Mouse (Mus musculus) erythroblast, embryonic 14.5 days (primary cell): ENCODE results near the gene Hapln2. TPM values are rescaled to one million over a fixed set of nuclear protein-coding genes. Genes with fewer than 3 reads are reported as not detected.

Source experiments
- H3K27me3 ChIP-seq: 2 replicates; pipeline ENCODE4 v1.6.1; 2012; ENCODE audit warnings: inconsistent platforms; ENCODE audit not compliant: control insufficient read depth
- H3K36me3 ChIP-seq: 2 replicates; pipeline ENCODE4 v1.6.1; 2012; ENCODE audit warnings: mild to moderate bottlenecking, inconsistent platforms; ENCODE audit not compliant: control insufficient read depth
- H3K4me1 ChIP-seq: 2 replicates; pipeline ENCODE4 v1.6.1; 2012; ENCODE audit warnings: inconsistent platforms; ENCODE audit not compliant: control insufficient read depth
- H3K4me3 ChIP-seq: replicated peaks from 2 replicates; pipeline ENCODE3; 2012; ENCODE audit warnings: moderate library complexity, mild to moderate bottlenecking, inconsistent platforms
- H3K9me3 ChIP-seq: 2 replicates; pipeline ENCODE4 v1.6.1; 2012; ENCODE audit warnings: low read length, inconsistent platforms, mixed read lengths; ENCODE audit not compliant: control insufficient read depth
- GATA1 ChIP-seq: IDR thresholded peaks from 2 replicates; pipeline ENCODE4 v1.6.1; 2012; ENCODE audit warnings: low read length, inconsistent platforms, mixed read lengths
- TAL1 ChIP-seq: IDR thresholded peaks from 3 replicates; pipeline ENCODE4 v1.6.1; 2012; ENCODE audit warnings: low read length, inconsistent platforms, mixed read lengths
- polyA plus RNA-seq: library from polyadenylated mRNA; stranded (reverse); fragments of >175 nt; gene quantifications from 2 replicates; pipeline ENCODE4 v1.2.3, GENCODE M21; 2012

Gene Hapln2
- polyA plus RNA-seq, 1 experiment = not detected

GRCm38 (mm10) chr3:87972776-87973175 is 54.6 kb downstream of the Hapln2 start:
- Histone ChIP-seq H3K9me3 (no peaks in the 10 kb centered on the region), H3K36me3 (no peaks in the 10 kb centered on the region), H3K27me3 (peaks cover 75% of the 10 kb centered on the region), H3K4me1 (no peaks in the 10 kb centered on the region; the same call in none of the 2 replicates), H3K4me3 (no peak overlapping the region)
- TF ChIP-seq TAL1 = no peak
- TF ChIP-seq GATA1 = no peak

GRCm38 (mm10) chr3:87972203-87972664 is 55.1 kb downstream of the Hapln2 start:
- Histone ChIP-seq H3K4me3 (no peak overlapping the region), H3K36me3 (no peaks in the 10 kb centered on the region), H3K4me1 (no peaks in the 10 kb centered on the region; the same call in none of the 2 replicates), H3K9me3 (no peaks in the 10 kb centered on the region), H3K27me3 (peaks cover 79% of the 10 kb centered on the region)
- TF ChIP-seq GATA1 (no peak), TAL1 (no peak)

Other genes starting within 250 kb of the Hapln2 start
- not detected in 2 replicates for gene Ntrk1, start 232.4 kb downstream of the Hapln2 start, polyA plus RNA-seq
- gene Insrr, start 230.6 kb downstream of the Hapln2 start, polyA plus RNA-seq = not detected in 2 replicates
- 0.06 and 0.10 TPM in 2 replicates for gene Pear1, start 203.3 kb downstream of the Hapln2 start, polyA plus RNA-seq
- 0.01 and 0.04 TPM in 2 replicates for gene Sh2d2a, start 180.8 kb downstream of the Hapln2 start, polyA plus RNA-seq
- 11.4 and 11.7 TPM in 2 replicates for gene Prcc, start 142.0 kb downstream of the Hapln2 start, polyA plus RNA-seq
- gene Hdgf, start 121.3 kb downstream of the Hapln2 start, polyA plus RNA-seq = 86.9 and 109 TPM in 2 replicates
- gene Mrpl24, start 108.1 kb downstream of the Hapln2 start, polyA plus RNA-seq = 0.97 and 1.1 TPM in 2 replicates
- gene Isg20l2, start 97.3 kb downstream of the Hapln2 start, polyA plus RNA-seq = 0.25 and 0.26 TPM in 2 replicates
- gene Rrnad1, start 96.9 kb downstream of the Hapln2 start, polyA plus RNA-seq = 1.3 TPM in 2 replicates
- gene Crabp2, start 78.9 kb downstream of the Hapln2 start, polyA plus RNA-seq = not detected in 2 replicates
- gene Nes, start 56.5 kb downstream of the Hapln2 start, polyA plus RNA-seq = 0.01 TPM in 1 of 2 replicates, not detected in the other
- gene Bcan, start 27.4 kb downstream of the Hapln2 start, polyA plus RNA-seq = not detected in 2 replicates
- 0.57 and 0.75 TPM in 2 replicates for gene Gpatch4, start 15.5 kb upstream of the Hapln2 start, polyA plus RNA-seq
- gene Naxe, start 30.9 kb upstream of the Hapln2 start, polyA plus RNA-seq = 1.2 and 2.1 TPM in 2 replicates
- not detected in 2 replicates for gene Ttc24, start 50.7 kb upstream of the Hapln2 start, polyA plus RNA-seq
- 1.6 and 3.1 TPM in 2 replicates for gene Iqgap3, start 54.4 kb upstream of the Hapln2 start, polyA plus RNA-seq
- 2.6 and 3.4 TPM in 2 replicates for gene Mef2d, start 114.8 kb upstream of the Hapln2 start, polyA plus RNA-seq
- gene Rhbg, start 227.1 kb upstream of the Hapln2 start, polyA plus RNA-seq = not detected in 2 replicates